Mouse (Mus musculus) 3134 (cell line): ENCODE measurements around the gene Slc35b1.

Experiments used
- DNase-seq: peaks from one replicate; pipeline ENCODE4 v3.0.0-alpha.2; 2011; ENCODE audit warnings: low spot score; ENCODE audit not compliant: insufficient read length; ENCODE audit errors: extremely low read depth

Gene Slc35b1

DNA sequence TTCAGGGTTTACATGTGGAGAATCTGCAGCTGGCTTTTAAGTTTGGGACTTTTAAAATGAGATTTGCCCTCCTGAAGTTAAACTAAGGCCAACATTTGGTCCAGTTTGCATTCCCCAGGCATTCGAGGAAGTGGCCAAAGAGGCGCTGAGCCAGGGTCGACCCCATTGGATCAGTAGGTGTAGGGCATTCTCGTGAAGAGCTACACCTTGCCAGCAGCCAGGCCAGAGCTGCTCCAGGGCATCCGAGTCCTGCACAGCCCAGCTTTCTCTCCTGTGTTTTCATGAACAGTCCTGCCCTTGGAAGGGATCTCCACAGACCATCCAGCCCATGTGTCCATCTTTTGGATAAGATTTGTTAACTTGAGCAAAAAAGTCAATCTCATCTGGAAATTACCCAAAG is 20.1 kb upstream of the Slc35b1 start:
- DNase-seq, result no peak

DNA sequence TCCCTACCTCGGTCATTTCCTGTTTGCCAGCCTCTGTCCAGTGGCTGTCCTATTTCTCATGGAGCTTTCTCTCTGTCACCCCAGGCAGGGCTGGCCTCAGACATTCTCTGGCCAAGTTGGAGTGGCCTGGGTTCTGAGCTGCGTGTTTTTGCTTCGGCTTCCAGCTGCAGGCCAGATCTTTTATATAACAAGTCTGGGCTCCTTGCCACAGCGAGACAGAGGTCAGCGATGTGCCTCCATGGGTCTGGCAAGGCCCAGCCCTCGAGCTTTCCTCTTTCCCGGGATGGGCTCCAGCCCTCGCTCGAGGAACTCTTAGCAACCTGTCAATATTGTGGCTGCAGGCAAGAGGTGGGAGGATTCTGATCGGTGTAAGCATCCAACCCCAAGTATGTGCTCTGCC is 18.9 kb upstream of the Slc35b1 start:
- peak; percentile 68 for DNase-seq

DNA sequence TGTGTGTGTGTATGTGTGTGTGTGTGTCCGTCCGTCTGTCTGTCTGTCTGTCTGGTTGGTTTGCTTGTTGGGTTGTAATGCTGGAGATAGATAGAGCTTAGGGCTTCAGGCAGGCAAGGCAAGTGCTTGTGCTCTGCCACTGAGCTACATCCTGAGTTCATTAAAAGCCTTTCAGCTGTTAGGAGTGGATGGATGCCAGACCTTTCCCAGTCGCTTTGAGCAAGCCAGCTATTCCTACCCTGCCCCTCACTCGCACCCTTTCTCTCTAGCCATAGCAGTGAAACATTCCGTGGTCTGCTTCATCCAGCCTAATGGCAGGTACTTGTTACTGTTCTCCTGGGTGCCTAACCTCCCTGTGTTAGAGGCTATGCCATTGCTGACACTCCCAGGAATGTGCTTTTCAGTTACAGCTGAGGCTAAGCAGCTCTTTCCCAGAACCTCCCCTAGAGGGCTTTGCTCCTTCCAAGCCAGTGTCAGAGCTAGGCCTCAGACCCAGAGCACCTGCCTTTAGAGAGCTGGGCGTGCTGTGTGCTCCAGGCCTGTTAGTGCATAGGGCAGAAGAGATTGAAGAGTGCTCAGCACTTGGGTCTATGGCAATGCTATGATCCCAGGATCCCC is 18.1 kb upstream of the Slc35b1 start:
- DNase-seq, result no peak

DNA sequence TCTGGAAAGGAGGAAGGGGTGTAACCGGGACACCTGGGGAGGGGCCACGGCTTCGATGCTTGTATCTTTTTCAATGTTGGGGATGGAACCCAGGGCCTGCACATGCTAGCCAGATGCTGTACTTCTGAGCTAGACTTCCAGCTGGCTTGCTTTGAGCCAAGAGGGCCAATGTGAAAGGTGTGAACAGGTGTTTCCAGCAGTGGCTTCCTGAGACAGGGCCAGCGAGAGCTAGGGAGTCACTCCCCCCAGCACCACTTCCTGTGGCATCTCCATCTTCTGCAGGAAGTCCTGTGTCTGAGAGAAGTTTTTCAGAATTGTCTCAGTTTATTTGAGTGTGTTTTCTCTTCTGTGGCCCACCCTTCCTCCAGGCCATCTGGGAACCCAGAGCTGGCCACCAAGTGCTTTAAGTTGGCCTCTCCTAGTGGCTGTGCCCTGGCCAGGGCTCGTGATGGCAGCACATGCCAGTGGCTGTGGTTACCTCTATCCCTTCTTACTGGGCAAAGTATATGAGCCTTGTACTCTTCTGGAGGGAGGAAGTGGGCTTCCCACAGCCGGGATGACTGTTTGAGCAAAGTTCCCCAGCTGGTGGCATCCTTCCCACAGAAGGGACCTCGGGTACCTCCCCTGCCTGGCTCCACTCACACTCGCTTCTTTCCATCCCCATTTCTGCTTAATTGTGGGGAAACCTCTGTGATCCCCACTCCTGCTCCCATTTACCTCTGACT is 17.3 kb upstream of the Slc35b1 start:
- no peak for DNase-seq

DNA sequence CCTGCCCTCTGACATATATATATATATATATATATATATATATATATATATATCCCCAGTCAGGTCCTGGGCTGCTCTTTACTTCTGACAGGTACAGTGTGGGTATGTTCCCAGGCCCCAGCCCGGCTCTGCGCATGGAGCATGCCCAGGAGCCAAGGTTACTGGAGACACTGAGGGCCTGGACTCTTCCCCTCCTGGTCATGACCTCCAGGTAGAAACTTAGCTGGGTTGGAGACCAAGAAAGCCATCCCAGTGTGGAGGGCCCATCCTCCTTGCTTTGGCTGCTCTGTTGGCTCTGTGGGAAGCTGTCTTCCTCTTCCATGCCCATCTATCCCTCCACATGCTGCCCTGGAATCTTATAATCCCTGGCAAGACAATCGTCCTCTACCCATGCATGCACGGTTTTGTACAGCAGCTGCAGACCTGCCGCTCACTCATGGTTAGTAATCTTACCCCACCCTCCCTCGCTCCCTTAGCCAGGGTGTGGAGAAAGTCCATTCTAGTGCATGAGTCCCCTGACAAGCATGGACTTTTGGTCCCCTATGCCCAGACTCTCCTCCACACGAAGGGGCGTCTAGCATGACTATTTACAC is 16.2 kb upstream of the Slc35b1 start:
- no peak for DNase-seq

DNA sequence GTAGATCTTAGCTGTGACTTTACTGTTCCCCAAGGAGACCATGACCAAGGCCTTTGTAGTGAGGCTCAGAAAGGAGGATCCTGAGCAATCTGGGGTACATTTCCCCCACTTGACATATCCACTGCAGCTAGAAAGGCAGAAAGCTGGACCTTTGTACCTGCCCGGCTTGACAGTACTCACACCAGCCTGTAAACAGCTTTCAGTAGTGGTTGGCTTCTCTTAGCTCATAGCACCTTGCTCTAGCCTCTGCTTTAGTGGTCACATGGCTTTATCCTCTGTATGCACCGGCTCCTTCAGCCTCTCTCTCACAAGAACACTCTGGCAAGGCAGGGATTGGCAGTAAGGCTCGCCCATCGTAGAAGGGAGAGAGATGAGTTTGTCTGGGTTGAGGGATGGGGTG is 15.6 kb upstream of the Slc35b1 start:
- DNase-seq, result no peak

DNA sequence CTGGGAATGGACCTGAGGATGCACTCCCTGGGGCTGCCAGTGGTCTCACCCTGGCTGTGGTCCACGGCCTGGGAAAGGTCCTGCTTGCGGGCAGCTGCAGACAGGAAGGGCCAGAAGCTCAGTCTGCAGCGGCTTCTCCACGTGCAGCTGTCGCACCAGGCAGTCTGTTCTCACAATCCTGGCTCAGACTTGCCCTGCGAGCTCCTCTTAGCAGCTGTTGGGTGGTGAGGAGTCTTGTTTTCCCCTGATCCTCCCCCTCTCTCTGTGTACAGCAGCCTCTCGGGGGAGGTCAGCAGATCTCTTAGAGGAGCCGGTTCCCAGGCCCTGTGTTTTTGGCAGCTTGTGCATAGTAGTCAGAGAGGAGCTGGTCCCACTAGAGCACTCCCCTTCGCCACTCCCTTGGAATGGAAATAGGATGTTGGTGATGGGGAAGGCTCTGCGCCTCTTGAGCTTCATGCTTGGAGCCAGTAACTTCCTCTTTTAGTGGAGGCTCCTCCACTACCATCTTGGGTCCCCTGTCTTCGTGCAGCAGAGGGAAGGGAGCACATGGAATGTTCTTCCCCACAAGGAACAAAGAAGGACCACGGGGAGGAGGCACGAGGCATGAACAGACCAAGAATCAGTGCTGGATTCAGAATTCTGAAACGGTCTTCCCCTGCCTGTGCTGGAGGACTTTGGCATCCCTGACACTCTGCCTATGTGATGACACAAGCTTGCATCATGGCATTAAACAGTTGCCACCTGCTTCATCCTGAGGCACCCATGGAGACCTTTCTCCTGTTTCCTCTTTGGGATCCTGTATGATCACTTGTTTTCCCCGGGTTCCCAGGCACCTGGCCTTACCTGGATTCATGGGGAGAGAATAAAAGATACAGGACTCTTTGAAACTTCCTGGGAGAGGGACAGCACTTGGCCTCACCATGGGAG is 14.3 kb upstream of the Slc35b1 start:
- DNase-seq, result no peak

DNA sequence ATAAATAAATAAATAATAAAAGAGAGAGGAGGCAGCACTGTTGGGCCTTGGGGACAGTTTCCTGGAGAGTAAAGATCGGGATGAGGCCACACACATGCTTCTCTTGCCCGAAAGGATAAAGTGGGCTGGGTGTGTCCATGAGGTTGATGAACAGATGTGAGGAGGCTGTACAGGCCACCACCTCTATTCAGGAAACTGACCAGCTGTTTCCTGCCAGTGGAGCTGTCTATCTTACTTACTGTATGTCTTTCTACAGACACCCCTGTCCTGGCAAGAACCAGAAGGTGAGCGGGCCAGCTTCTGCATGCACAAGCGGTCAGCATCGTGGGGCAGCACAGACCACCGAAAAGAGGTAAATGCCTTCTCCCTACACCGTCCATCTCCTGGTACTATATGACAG is 13.3 kb upstream of the Slc35b1 start:
- DNase-seq, result no peak

DNA sequence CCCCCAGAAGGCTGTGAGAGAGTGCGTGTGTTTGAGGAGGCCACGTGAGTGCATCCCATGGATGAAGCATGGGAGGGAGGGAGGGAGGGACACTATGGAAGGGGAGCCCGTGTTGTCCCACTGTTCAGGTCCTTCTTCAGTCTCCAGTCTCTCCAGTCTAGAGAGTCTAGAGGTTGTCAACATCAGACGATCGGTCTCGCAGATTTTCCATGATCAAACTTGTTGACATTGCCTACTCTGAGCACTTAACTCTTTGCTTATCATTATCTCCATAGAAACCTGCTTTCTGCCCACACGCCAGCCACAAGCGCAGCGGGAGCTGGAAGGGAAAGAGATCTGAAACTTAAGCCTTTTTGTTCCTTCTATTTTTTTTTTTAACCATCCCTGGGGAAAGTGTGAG is 5.6 kb upstream of the Slc35b1 start:
- no peak for DNase-seq

DNA sequence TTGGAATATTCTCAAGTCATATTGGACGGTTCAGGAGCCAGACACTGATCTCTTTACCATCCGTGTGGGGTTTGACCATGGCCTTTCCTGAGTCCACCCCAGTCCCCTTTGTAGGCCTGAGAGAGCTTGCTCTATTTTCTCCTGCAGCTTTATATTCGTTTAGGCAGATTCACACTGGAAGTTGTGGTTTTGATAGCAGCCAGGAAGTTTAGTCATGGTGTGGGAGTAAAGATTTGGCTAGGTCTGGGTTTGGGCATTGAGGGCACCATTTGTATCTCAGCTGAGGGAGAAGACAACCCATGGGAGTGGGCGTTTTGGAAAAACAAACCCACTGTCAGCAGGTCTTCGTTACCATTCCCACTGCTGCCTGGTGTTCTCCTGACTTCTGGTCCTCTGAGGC is 4.9 kb upstream of the Slc35b1 start:
- no peak for DNase-seq

DNA sequence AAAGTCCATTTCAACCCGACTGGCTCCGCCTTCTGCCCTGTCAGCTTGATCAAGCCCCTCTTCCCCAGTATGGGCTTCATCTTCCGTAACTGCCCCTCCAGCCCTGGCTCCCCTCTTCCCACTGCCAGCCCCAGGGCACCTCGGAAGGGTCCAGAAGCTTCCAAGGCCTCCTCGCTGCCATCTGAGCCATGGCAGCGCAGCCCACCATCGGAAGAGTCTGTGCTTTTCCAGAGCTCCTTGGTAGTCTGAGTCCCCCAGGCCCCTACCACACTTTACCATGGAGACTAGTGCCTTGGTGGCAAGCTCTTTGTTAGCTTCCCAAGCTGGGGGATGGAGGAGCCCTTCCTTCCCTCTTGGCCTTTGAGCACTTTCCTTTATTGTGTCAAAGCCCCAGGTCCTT is 3.8 kb upstream of the Slc35b1 start:
- DNase-seq, result no peak

DNA sequence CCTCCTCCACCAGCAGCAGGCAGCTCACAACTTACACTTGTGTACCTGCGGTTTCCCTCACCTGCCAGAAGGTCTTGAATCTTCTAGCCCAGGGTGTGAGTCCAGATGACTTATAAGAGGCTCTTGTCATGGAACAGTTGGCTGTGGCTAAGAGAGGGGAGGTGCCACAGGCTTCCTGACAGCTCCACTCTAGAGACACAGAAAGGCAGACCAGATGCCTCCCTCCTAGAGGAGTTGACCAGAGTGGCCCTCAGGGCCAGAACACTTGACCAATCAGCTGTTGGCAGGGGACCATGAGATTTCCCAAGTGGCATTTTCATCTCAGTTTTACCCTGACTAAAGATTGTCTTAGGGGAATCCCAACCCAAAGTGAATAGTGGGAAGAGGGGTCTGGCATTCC is 3.3 kb upstream of the Slc35b1 start:
- no peak for DNase-seq

DNA sequence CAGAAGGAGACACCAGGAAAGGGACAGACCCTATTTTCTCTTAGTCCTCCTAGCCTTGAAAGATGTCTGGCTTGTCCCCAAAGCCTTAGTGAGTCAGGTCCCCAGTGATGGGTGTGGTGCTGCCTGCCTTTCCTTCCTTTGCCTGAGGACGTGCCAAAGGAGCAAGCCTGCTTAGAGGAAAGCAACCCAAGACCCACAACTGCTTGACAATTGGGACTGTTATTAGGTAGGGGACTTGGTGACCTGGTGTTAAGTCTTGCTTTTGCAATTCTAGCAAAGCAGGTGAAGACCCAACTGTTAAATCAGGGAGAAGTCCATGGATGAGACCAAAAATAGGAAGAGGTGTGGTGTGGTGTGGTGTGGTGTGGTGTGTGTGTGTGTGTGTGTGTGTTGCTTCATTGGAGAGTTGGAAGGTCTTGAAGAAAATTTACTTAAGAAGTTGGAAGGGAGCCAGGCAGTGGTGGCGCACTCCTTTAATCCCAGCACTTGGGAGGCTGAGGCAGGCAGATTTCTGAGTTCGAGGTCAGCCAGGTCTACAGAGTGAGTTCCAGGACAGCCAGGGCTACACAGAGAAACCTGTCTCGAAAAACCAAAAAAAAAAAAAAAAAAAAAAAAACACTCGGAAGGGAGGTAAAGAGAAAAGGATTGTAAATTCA is 1.0 kb upstream of the Slc35b1 start:
- DNase-seq, result peak; percentile 71

DNA sequence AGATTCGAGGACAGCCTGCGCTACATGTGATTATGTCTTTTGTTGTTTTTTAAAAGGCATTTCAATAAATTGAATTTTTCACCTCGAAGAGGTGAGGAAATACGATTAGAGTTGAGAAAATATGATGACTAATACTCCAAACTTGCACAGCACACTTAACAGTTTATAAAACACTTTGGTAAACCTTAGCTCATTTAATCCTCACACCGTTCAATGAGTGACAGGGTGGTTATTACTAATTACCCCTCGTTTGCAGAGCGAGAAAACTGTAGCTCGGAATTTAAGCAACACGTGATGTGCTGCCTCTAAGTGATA is 531 bp upstream of the Slc35b1 start:
- no peak for DNase-seq

DNA sequence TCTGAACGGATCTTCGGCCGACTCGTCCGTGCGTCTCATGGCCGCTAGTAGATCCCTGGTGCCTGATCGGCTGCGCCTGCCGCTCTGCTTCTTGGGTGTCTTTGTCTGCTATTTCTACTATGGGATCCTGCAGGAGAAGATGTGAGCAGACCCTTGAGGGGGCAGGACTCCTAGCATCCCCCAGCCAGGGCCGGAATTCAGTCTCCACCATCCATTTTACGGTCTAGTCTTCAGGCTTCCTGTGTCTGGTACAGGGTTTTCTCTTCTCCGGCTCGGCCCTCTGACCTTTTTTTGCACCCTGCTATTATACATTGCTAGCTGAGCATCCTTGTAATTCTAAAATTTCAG is 455 bp downstream of the Slc35b1 start:
- DNase-seq, result no peak

DNA sequence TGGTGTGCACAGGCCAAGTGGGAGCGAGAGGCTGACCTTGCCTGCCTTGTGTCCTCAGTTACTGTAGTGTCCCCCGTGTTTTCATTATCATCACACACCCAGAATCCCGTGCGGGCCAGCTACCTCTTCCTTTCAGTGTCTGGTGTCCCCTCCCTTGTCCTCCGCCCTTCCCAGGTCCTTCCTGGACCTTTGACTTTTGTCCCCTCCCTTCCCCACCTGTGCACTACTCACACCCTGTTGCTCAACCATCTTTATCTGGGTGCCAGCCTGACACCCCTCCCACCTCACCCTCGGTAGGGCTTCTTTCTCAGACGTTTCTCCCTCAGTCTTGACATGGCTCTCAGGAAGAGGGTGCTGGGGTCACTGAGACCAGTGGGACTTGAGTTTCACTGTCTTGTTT is 2.9 kb downstream of the Slc35b1 start:
- no peak for DNase-seq

DNA sequence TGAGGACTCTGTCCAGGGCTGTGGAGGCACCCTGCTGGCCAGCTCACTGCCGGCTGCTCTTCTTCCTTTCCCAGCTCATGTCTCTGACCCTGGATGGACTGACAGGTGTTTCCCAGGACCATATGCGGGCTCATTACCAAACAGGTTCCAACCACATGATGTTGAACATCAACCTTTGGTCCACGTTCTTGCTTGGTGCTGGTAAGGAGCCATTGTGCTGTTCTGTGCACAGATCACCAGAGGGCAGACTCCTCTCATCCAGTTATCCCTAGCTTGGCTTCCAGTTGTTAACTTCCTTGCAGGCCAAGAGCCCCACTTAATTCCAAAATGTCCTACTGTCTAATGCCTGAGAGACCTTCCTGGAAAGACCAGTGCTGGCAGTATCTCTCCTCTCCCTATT is 4.5 kb downstream of the Slc35b1 start:
- no peak for DNase-seq

DNA sequence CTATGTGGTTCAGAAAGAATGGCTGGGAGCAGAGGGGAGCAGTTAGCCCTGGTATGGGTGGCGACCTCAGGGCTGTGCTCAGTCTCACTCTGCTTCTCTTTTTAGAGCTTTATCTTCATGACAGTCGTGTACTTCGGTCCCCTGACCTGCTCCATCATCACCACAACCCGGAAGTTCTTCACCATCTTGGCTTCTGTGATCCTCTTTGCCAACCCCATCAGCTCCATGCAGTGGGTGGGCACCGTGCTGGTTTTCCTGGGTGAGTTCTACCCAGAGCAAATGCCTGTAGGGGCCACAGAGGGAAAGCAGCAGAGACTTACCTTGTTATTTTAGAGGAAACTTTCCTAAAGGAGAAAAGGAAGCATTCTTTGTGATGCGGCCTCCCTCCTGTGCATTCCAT is 5.9 kb downstream of the Slc35b1 start:
- no peak for DNase-seq

DNA sequence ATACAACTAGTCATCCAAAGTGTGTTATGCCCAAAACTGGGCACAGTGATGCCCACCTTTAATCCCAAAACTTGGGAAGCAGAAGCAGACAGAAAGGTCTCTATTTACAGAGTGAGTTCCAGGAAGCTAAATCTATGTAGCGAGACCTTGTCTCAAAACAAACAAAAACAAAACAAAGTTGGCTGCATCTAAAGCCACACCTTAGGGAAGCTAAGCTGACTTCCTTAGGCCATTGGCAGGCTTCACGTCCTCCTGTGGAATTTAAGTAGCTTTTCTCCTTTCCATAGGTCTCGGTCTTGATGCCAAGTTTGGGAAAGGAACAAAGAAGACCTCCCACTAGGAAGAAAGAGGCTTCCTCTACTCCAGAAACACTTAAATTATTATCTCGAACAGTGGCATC is 6.7 kb downstream of the Slc35b1 start:
- DNase-seq, result no peak

DNA sequence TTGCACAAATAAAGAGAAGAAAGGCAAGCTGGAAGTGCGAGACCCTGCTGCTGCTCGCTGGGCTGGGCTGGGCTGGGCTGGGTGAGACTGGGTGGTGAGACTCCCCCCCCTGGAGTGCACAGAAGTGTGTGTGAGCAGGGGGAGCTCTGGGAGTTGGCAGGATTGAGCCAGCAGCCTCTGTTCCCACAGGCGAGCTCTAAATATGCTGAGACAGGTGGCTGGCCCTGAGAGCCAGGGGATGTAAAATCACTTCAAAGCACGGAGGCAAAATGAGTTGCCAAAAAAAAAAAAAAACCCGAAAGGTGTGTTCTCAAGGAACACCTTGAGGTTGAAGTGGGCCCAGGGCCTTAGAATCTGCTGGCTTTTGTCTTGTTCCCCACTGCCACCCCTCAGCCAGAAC is 7.3 kb downstream of the Slc35b1 start:
- DNase-seq, result no peak

DNA sequence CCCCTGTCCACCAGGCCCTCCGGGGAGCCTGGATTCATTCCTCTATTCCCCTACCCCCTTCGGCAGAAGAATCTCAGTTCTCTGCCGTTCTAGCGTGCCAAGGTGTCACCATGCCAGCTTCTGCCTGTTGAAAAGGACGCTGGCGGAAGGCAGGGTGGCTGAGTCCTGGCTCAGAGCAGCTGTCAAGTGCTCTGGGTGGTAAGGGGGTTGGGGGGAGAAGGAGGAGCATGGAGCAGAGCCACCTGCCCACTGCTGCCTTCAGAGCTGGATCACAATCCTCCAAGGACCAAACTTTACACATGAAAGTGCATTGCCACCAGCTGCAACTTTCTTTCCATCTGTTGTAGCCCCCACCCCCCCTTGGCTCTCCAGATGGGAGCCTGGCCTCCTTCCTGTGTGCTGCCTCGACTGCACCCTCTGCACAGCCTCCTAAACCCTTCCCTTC is 7.8 kb downstream of the Slc35b1 start:
- no peak for DNase-seq
